Mouse (Mus musculus) neutrophil, adult 83 days (primary cell): ENCODE data around the gene Olfr160. TPM values are rescaled to one million over a fixed set of nuclear protein-coding genes. Genes with fewer than 3 reads are reported as not detected.

Source experiments
- total RNA-seq, 2 experiments: library from RNA; stranded (reverse); gene quantifications; one replicate each; pipeline ENCODE4 v1.2.4; 2023

Gene Olfr160
- total RNA-seq, result not detected

DNA sequence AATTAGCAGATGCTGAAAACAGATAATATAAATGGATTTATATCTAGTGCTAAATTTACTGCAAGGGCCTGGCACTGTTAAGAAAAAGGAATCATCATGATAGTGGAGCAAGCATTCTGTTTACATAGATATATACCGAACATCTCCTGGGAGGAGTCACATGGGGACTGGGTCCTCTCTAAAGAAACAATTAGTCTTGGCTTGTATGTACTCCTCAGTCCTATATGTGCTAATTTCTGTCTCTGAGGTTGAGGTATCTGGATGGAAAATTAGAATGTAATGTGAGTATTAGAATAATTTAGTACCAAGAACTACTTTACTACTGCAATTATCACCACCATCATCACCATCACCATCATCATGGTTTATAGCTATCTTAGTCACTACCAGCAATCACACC, at the start of gene Olfr160:
Gene Olfr160 (minus strand): TSS at position 101 of the 400 bp plus-strand sequence.

GRCm38 (mm10) chr9:37744806-37745205, 28.8 kb upstream of the Olfr160 start, which contains the start of gene Olfr874:
Olfr874 (plus strand) TSS chr9:37745106.

DNA sequence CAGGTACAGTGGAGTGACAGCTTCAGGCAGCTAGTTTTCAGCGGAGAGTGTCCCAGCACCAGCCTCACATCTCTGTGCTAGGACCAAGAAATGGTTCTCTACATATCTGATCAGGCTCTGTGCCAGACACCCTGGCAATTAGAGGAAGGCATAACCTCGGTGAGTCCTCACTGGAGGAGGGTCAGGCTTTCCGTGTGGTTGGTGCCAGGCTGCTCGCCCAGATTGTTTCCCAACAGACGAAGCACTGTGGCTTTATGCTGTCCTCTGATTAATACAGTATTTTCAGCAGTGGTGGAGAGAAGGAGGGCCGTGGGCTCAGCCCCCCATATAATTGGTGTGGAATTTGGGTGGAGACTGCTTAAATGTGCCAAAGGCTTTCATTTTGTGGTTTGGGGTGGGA, 46.9 kb downstream of the Olfr160 start, which contains the start of gene Panx3:
Gene Panx3 (minus strand): TSS at position 121 of the 400 bp plus-strand sequence.

Other genes with a start within 250 kb of the Olfr160 start
- gene Msantd2, start 226.9 kb downstream of the Olfr160 start, total RNA-seq, result 10 to 100 TPM; 11.7 to 17.6 TPM
- gene Esam, start 188.2 kb downstream of the Olfr160 start, total RNA-seq, result under 1 TPM; 0.24 to 0.42 TPM
- gene Vsig2, start 177.0 kb downstream of the Olfr160 start, total RNA-seq, result not detected
- gene Nrgn, start 163.3 kb downstream of the Olfr160 start, total RNA-seq, result 1 to 10 TPM; 1.5 TPM
- 1 to 10 TPM; 6.0 to 6.1 TPM for gene Siae, start 160.6 kb downstream of the Olfr160 start, total RNA-seq
- 1 to 10 TPM in 1 of 2 experiments, not detected in 1; 1.0 TPM for gene Spa17, start 102.5 kb downstream of the Olfr160 start, total RNA-seq
- 10 to 100 TPM; 42.1 to 49.6 TPM for gene Tbrg1, start 58.9 kb downstream of the Olfr160 start, total RNA-seq
- gene Panx3, start 47.0 kb downstream of the Olfr160 start, total RNA-seq, result not detected
- gene Olfr874, start 28.9 kb upstream of the Olfr160 start, total RNA-seq, result not detected
- gene Olfr875, start 55.6 kb upstream of the Olfr160 start, total RNA-seq, result not detected
- not detected for gene Olfr876, start 86.8 kb upstream of the Olfr160 start, total RNA-seq
- not detected for gene Olfr877, start 138.0 kb upstream of the Olfr160 start, total RNA-seq
- gene Olfr145, start 180.5 kb upstream of the Olfr160 start, total RNA-seq, result not detected
- gene Olfr878, start 201.6 kb upstream of the Olfr160 start, total RNA-seq, result not detected